Mouse (Mus musculus) erythroblast, embryonic 14.5 days (primary cell): ENCODE results near the gene Irx1.

Experiments used
- GATA1 ChIP-seq: IDR thresholded peaks from 2 replicates; pipeline ENCODE4 v1.6.1; 2012; ENCODE audit warnings: low read length, inconsistent platforms, mixed read lengths
- TAL1 ChIP-seq: IDR thresholded peaks from 3 replicates; pipeline ENCODE4 v1.6.1; 2012; ENCODE audit warnings: low read length, inconsistent platforms, mixed read lengths

GRCm38 (mm10) chr13:71951966-71952365, 11.6 kb downstream of the Irx1 start:
- TF ChIP-seq GATA1 (no peak), TAL1 (no peak)
